Mouse (Mus musculus) right cerebral cortex, postnatal 25 days (tissue): ENCODE data around the gene Nanos1.
A peak's percentile ranks its signal among the peaks of the same experiment; 100 is the strongest.

ENCODE experiments used
- DNase-seq: peaks from one replicate; pipeline ENCODE4 v3.0.0; 2022

Nanos1 gene

GRCm38 (mm10) chr19:60789452-60789851 is 33.7 kb downstream of the Nanos1 start:
- no peak for DNase-seq

DNA sequence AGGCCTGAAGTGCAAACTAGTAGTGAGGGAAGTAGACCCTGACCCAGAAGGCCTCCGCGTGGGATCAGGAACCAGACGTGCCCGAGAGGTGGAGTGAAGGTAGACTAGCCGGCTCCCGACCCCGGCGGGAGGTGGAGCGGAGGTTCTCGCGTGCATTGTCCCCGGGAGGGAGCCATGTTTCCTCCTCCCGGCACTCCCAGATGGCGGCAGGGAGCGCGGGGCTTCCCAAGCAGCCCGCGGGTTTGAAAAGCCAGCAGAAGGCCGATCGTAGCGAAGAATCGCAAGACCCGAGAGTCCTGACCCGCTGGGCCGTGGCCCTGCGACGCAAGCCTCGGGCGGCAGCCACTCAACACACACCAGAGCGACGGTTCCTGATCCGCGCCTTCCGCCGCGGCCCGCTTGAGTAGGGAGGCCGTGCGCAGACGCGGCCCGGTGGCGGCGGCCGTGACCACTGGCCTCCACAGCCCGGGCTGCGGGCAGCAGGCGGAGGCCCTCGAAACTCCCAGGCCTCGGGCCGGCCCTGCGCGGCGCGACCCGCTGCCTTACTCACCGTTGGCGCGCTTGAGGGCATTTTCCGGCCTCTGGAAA is 34.2 kb downstream of the Nanos1 start:
- no peak for DNase-seq

DNA sequence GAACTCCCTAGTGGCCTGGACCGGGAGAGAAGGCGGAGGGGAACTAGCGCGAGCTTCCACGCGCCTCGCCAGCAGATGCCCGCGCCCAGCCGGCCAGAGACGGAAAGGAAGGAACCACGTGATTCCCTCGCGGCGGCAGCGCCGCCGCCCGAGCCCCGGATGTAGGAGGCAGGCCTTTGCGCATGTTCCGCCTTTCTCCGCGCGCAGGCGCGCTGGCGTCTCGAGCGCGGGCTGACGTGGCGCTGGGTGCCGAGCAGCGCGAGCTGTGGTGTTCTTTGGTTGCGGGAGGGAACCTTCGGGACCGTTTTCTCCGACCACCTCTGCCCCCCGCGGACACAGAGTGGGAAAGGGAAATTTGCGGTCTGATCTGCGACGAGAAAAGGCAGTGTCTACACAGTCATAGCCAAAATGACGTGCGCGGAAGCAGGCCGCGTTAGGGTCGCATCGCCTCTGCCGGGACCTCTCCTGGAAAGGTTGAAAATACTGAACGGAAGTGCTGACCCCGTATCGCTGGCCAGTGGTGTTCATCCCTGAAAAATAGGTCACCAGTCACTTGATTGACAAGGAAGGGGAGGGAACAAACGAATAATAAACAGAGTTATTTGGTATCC is 34.9 kb downstream of the Nanos1 start, which contains the start of gene Eif3a:
Gene Eif3a, minus strand, starts transcription at position 108 of the 611 bp plus-strand sequence.
- peak; percentile 95 for DNase-seq

DNA sequence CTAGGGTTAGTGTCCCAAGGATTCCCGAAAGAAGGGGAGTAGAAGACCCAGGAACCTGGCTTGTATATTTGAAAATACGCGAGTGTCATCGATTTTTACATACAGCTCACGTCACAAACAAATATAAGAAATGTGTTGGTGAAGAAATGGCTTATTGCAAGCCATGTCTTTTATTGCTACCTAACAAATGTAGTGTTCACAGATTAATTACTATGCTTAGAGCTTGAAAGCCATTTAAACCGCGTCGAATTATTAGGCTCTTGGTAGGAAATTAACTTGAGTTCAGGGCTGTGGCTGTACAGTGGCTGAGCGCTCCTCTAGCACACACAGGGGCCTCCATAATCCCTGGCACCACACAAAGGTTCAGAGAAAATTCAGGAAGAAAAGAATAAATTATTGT is 35.4 kb downstream of the Nanos1 start:
- DNase-seq = no peak

DNA sequence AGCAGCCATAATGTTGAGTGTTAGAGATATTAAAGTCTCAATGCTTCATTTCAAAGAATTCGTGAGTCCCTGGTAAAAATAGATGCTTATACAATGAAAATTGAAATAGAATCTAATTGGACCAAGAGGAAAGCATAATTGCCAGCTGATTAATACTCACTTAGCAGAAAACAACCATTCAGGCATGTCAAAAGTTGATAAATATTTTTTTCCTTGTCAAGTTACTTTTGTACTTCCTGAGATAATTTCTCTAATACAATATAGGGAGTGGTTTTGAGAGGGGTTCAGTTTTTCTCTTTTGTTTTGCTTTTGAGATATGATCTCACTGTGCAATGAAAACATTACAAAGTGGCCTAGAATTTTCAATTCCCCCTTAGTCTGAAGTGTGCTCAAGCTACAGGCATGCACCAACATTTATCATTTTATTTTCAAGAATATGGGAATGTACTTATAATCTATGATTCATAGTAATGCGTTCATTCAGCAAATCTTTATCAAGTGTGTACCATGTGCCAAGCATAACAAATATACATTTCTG is 37.5 kb downstream of the Nanos1 start:
- no peak for DNase-seq

DNA sequence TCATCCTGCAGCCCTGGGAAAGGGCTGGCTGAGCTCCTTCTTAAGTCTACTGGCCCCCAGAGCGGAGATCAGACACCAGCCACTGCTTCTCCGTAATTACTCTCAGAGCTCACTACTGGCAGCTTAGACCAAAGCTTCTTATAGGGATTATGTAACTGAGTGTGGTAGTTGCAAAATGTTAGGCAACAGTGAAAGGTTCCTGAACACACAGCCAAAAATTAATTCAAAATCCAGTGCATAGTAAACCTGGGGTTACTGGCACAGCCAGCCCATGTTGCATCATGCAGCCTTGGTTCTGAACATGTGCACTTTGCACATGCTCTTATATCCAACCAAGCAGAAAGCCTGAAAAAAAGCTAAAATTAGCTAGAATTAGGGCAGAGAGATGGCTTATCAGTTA is 39.5 kb downstream of the Nanos1 start:
- DNase-seq = no peak

GRCm38 (mm10) chr19:60797415-60797814 is 41.6 kb downstream of the Nanos1 start:
- DNase-seq = no peak

GRCm38 (mm10) chr19:60799867-60800569 is 44.2 kb downstream of the Nanos1 start:
- DNase-seq = no peak

- DNase-seq = no peak
These were observed 49.1 kb downstream of the Nanos1 start for GRCm38 (mm10) chr19:60804903-60805302.
